Mouse (Mus musculus): Measurements from ENCODE around the gene Krtap6-1. TPM values are rescaled to one million over a fixed set of nuclear protein-coding genes. Genes with fewer than 3 reads are reported as not detected.

The Krtap6-1 gene
- polyA plus RNA-seq, 1 experiment from 2014 or later: not detected

Other genes with a start within 250 kb of the Krtap6-1 start
- gene Gm20741, start 219.5 kb upstream of the Krtap6-1 start, polyA plus RNA-seq (2014; fragmentation: Nextera tagmentation; extraction: Ambion mirVana): not detected in 2 replicates
- not detected in 2 replicates for gene Krtap15, start 211.5 kb upstream of the Krtap6-1 start, polyA plus RNA-seq (2014; fragmentation: Nextera tagmentation; extraction: Ambion mirVana)
- gene Krtap14, start 205.6 kb upstream of the Krtap6-1 start, polyA plus RNA-seq (2014; fragmentation: Nextera tagmentation; extraction: Ambion mirVana): not detected in 2 replicates
- gene Krtap19-1, start 162.3 kb upstream of the Krtap6-1 start, polyA plus RNA-seq (2014; fragmentation: Nextera tagmentation; extraction: Ambion mirVana): not detected in 2 replicates
- gene Krtap19-2, start 157.4 kb upstream of the Krtap6-1 start, polyA plus RNA-seq (2014; fragmentation: Nextera tagmentation; extraction: Ambion mirVana): not detected in 2 replicates
- not detected in 2 replicates for gene Krtap19-3, start 153.7 kb upstream of the Krtap6-1 start, polyA plus RNA-seq (2014; fragmentation: Nextera tagmentation; extraction: Ambion mirVana)
- not detected in 2 replicates for gene Krtap19-4, start 146.6 kb upstream of the Krtap6-1 start, polyA plus RNA-seq (2014; fragmentation: Nextera tagmentation; extraction: Ambion mirVana)
- gene Krtap19-5, start 135.2 kb upstream of the Krtap6-1 start, polyA plus RNA-seq (2014; fragmentation: Nextera tagmentation; extraction: Ambion mirVana): not detected in 2 replicates
- gene Krtap19-9b, start 99.4 kb upstream of the Krtap6-1 start, polyA plus RNA-seq (2014; fragmentation: Nextera tagmentation; extraction: Ambion mirVana): not detected in 2 replicates
- gene Krtap16-3, start 68.8 kb upstream of the Krtap6-1 start, polyA plus RNA-seq (2014; fragmentation: Nextera tagmentation; extraction: Ambion mirVana): not detected in 2 replicates
- gene Krtap22-2, start 20.9 kb upstream of the Krtap6-1 start, polyA plus RNA-seq (2014; fragmentation: Nextera tagmentation; extraction: Ambion mirVana): not detected in 2 replicates
- gene Gm10229, start 16.4 kb upstream of the Krtap6-1 start, polyA plus RNA-seq (2014; fragmentation: Nextera tagmentation; extraction: Ambion mirVana): not detected in 2 replicates
- not detected in 2 replicates for gene Gm10228, start 9.8 kb downstream of the Krtap6-1 start, polyA plus RNA-seq (2014; fragmentation: Nextera tagmentation; extraction: Ambion mirVana)
- not detected in 2 replicates for gene Krtap6-5, start 16.2 kb downstream of the Krtap6-1 start, polyA plus RNA-seq (2014; fragmentation: Nextera tagmentation; extraction: Ambion mirVana)
- gene 1110025L11Rik, start 32.3 kb downstream of the Krtap6-1 start, polyA plus RNA-seq (2014; fragmentation: Nextera tagmentation; extraction: Ambion mirVana): not detected in 2 replicates
- gene Krtap6-3, start 52.3 kb downstream of the Krtap6-1 start, polyA plus RNA-seq (2014; fragmentation: Nextera tagmentation; extraction: Ambion mirVana): not detected in 2 replicates
- gene Gm6358, start 109.2 kb downstream of the Krtap6-1 start, polyA plus RNA-seq (2014; fragmentation: Nextera tagmentation; extraction: Ambion mirVana): not detected in 2 replicates
- gene Gm10061, start 119.4 kb downstream of the Krtap6-1 start, polyA plus RNA-seq (2014; fragmentation: Nextera tagmentation; extraction: Ambion mirVana): not detected in 2 replicates
- gene Gm9789, start 126.3 kb downstream of the Krtap6-1 start, polyA plus RNA-seq (2014; fragmentation: Nextera tagmentation; extraction: Ambion mirVana): not detected in 2 replicates
- not detected in 2 replicates for gene Gm7735, start 137.8 kb downstream of the Krtap6-1 start, polyA plus RNA-seq (2014; fragmentation: Nextera tagmentation; extraction: Ambion mirVana)
- gene 1110057P08Rik, start 143.0 kb downstream of the Krtap6-1 start, polyA plus RNA-seq (2014; fragmentation: Nextera tagmentation; extraction: Ambion mirVana): not detected in 2 replicates
- gene Krtap20-2, start 174.2 kb downstream of the Krtap6-1 start, polyA plus RNA-seq (2014; fragmentation: Nextera tagmentation; extraction: Ambion mirVana): not detected in 2 replicates

Data from forebrain, embryonic 11.5 days (tissue).